Mouse (Mus musculus): Measurements from ENCODE around the gene Tcp1. TPM values are rescaled to one million over a fixed set of nuclear protein-coding genes. Genes with fewer than 3 reads are reported as not detected.

Gene Tcp1
- polyA plus RNA-seq, 1 experiment from 2014 or later: 530 TPM

Other genes starting within 250 kb of the Tcp1 start
- gene Slc22a1, start 239.9 kb upstream of the Tcp1 start, polyA plus RNA-seq (2014; fragmentation: Nextera tagmentation; extraction: Ambion mirVana): not detected in 2 replicates
- gene Igf2r, start 146.0 kb upstream of the Tcp1 start, polyA plus RNA-seq (2014; fragmentation: Nextera tagmentation; extraction: Ambion mirVana): 24.1 and 24.4 TPM in 2 replicates
- 0.19 and 0.28 TPM in 2 replicates for gene Mas1, start 47.6 kb upstream of the Tcp1 start, polyA plus RNA-seq (2014; fragmentation: Nextera tagmentation; extraction: Ambion mirVana)
- gene Mrgprh, start 39.7 kb upstream of the Tcp1 start, polyA plus RNA-seq (2014; fragmentation: Nextera tagmentation; extraction: Ambion mirVana): not detected in 2 replicates
- 1.2 and 2.9 TPM in 2 replicates for gene Pnldc1, start 5.5 kb upstream of the Tcp1 start, polyA plus RNA-seq (2014; fragmentation: Nextera tagmentation; extraction: Ambion mirVana)
- gene Mrpl18, start 644 bp downstream of the Tcp1 start, polyA plus RNA-seq (2014; fragmentation: Nextera tagmentation; extraction: Ambion mirVana): 159 TPM in 2 replicates
- gene Acat3, start 24.9 kb downstream of the Tcp1 start, polyA plus RNA-seq (2014; fragmentation: Nextera tagmentation; extraction: Ambion mirVana): 0.42 and 1.0 TPM in 2 replicates
- gene Acat2, start 45.0 kb downstream of the Tcp1 start, polyA plus RNA-seq (2014; fragmentation: Nextera tagmentation; extraction: Ambion mirVana): 332 and 361 TPM in 2 replicates
- 137 and 141 TPM in 2 replicates for gene Wtap, start 78.5 kb downstream of the Tcp1 start, polyA plus RNA-seq (2014; fragmentation: Nextera tagmentation; extraction: Ambion mirVana)
- gene Sod2, start 91.1 kb downstream of the Tcp1 start, polyA plus RNA-seq (2014; fragmentation: Nextera tagmentation; extraction: Ambion mirVana): 114 and 116 TPM in 2 replicates
- gene Gpr31b, start 136.6 kb downstream of the Tcp1 start, polyA plus RNA-seq (2014; fragmentation: Nextera tagmentation; extraction: Ambion mirVana): not detected in 2 replicates
- gene Tcp10b, start 145.4 kb downstream of the Tcp1 start, polyA plus RNA-seq (2014; fragmentation: Nextera tagmentation; extraction: Ambion mirVana): 0.16 TPM in 1 of 2 replicates, not detected in the other
- not detected in 2 replicates for gene Unc93a, start 216.1 kb downstream of the Tcp1 start, polyA plus RNA-seq (2014; fragmentation: Nextera tagmentation; extraction: Ambion mirVana)

Data from neural tube, embryonic 11.5 days (tissue).